ENCODE assay signal across 21 mouse cellular contexts in the genomic region with DNA sequence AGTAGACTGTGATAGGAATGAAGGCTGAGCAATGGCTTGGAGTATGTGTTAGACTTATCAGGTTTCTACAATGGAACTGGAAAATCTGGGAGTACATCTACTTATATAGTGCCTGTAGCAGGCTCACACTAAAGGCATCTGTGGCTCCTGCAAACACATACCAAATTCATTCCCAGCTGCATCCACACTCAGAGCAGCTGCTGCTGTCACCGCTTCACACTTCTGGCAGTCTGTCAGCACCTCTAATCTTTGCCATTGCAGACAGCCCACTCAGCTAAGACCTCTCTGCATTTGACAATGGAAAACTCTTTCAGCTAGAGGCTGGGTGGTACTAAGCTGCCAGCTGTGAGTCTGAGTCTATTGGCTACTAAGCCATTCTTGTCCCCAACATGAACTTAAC. TPM values are rescaled to one million over a fixed set of nuclear protein-coding genes. Genes with fewer than 3 reads are reported as not detected.
A peak's percentile ranks its signal among the peaks of the same experiment; 100 is the strongest.
DNase-seq lines count a peak whose midpoint lies in the region; ATAC-seq and TF ChIP-seq lines count a peak whose summit lies in the region.
"Had no signal": no experiment of that assay in that cellular context is flagged by ENCODE, and none has a peak within 500 bp of the region (broad histone marks: within the 10 kb centered on the region; RNA-seq: fewer than 3 reads in every experiment).

No protein-coding gene starts in this region.

- no peak overlapping the region for H3K27ac ChIP-seq in midbrain, embryonic 11.5 days (ENCODE audit: low read depth, low read length)
- no peak overlapping the region for H3K27ac ChIP-seq in midbrain, embryonic 15.5 days
- H3K27ac ChIP-seq in heart, embryonic 14.5 days (replicated peaks in 1 of 2; ENCODE audit: control insufficient read depth in 1 of 2, insufficient read depth in 1 of 2, low read depth in 2 of 2, low read length in 2 of 2) = 0 out of 4 replicates have a peak overlapping the region, but pooled peaks of 1 of the 2 experiments have one; percentile 28
- H3K27ac ChIP-seq in limb, embryonic 14.5 days (replicated peaks; ENCODE audit: low read depth, low read length) = no peak overlapping the region
- H3K27ac ChIP-seq: hindbrain, embryonic 15.5 days; limb, embryonic 12.5 days; stomach, postnatal 0 days had no signal

- H3K36me3 ChIP-seq in midbrain, embryonic 11.5 days (ENCODE audit: control insufficient read depth, insufficient read depth, low read length) = no peaks in the 10 kb centered on the region
- no peaks in the 10 kb centered on the region for H3K36me3 ChIP-seq in midbrain, embryonic 15.5 days (replicated peaks)
- H3K36me3 ChIP-seq in heart, embryonic 14.5 days (ENCODE audit: control insufficient read depth, insufficient read depth, low read length) = peaks cover 12% of the 10 kb centered on the region
- peaks cover 7% of the 10 kb centered on the region; the same call in 1 of the 2 replicates for H3K36me3 ChIP-seq in limb, embryonic 14.5 days (ENCODE audit: control insufficient read depth, insufficient read depth, low read length)

- TF ChIP-seq POLR2A in limb, embryonic 14.5 days (IDR thresholded peaks at IDR 0.05; ENCODE audit: borderline replicate concordance, extremely low read depth, insufficient read depth, insufficient read length) = no peak

- H3K4me3 ChIP-seq in midbrain, embryonic 11.5 days (ENCODE audit: low read depth, low read length) = no peak overlapping the region
- no peak overlapping the region for H3K4me3 ChIP-seq in midbrain, embryonic 15.5 days
- no peak overlapping the region for H3K4me3 ChIP-seq in heart, embryonic 14.5 days (ENCODE audit: control insufficient read depth in 1 of 2, insufficient read depth in 1 of 2, low read depth in 1 of 2, low read length in 2 of 2)
- H3K4me3 ChIP-seq in limb, embryonic 14.5 days (replicated peaks; ENCODE audit: low read length) = no peak overlapping the region
- H3K4me3 ChIP-seq: hindbrain, embryonic 15.5 days; limb, embryonic 12.5 days had no signal

- ATAC-seq in midbrain, embryonic 11.5 days (ENCODE audit: low FRiP score) = peak; percentile 72
- ATAC-seq in midbrain, embryonic 15.5 days (replicated peaks) = no peak
- ATAC-seq in heart, embryonic 14.5 days (ENCODE audit: insufficient number of reproducible peaks, insufficient read depth, low FRiP score, low read depth) = peak; percentile 88
- peak; percentile 83 for ATAC-seq in limb, embryonic 14.5 days (ENCODE audit: low FRiP score, low read depth)
- ATAC-seq: CD4-positive, CD25-positive, alpha-beta regulatory T cell, adult 4 months had no signal

- DNase-seq in gastrocnemius, postnatal 10 days = peak; percentile 10
- DNase-seq in gastrocnemius, postnatal 25 days = no peak
- peak; percentile 79 for DNase-seq in midbrain, embryonic 11.5 days (ENCODE audit: low spot score, missing footprints)
- peak; percentile 63 for DNase-seq in limb, embryonic 14.5 days (ENCODE audit: low spot score)
- no peak for DNase-seq in kidney, postnatal 25 days
- DNase-seq: cerebellum, adult 11 months; kidney, adult 18-20 months; kidney, postnatal 36 days; layer of hippocampus, postnatal 36 days; lung, adult 18-20 months; thymus, postnatal 36 days had no signal

- 30% methylated on average over 1 of the region's 1 CpGs for WGBS in midbrain, embryonic 11.5 days
- 36% methylated on average over 1 of the region's 1 CpGs for WGBS in midbrain, embryonic 15.5 days
- WGBS in heart, embryonic 14.5 days = 7% methylated on average over 1 of the region's 1 CpGs
- WGBS in limb, embryonic 14.5 days = 89% methylated on average over 1 of the region's 1 CpGs

- no peaks in the 10 kb centered on the region for H3K9me3 ChIP-seq in midbrain, embryonic 11.5 days (ENCODE audit: control insufficient read depth, low read length)
- no peaks in the 10 kb centered on the region for H3K9me3 ChIP-seq in midbrain, embryonic 15.5 days
- H3K9me3 ChIP-seq in heart, embryonic 14.5 days (ENCODE audit: control insufficient read depth, low read length) = no peaks in the 10 kb centered on the region
- no peaks in the 10 kb centered on the region for H3K9me3 ChIP-seq in limb, embryonic 14.5 days (ENCODE audit: control insufficient read depth, low read length)
- H3K9me3 ChIP-seq: hindbrain, embryonic 15.5 days; limb, embryonic 12.5 days had no signal

- H3K4me2 ChIP-seq in midbrain, embryonic 11.5 days = no peak overlapping the region
- H3K4me2 ChIP-seq in midbrain, embryonic 15.5 days = no peak overlapping the region
- no peak overlapping the region for H3K4me2 ChIP-seq in heart, embryonic 14.5 days (ENCODE audit: low read length)
- no peak overlapping the region for H3K4me2 ChIP-seq in limb, embryonic 14.5 days (replicated peaks; ENCODE audit: low read depth, low read length, severe bottlenecking)
- H3K4me2 ChIP-seq: hindbrain, embryonic 15.5 days; limb, embryonic 12.5 days had no signal

- no peaks in the 10 kb centered on the region for H3K27me3 ChIP-seq in midbrain, embryonic 11.5 days (ENCODE audit: control insufficient read depth, insufficient read depth, low read length)
- H3K27me3 ChIP-seq in midbrain, embryonic 15.5 days (replicated peaks) = no peaks in the 10 kb centered on the region
- H3K27me3 ChIP-seq in heart, embryonic 14.5 days (ENCODE audit: control insufficient read depth, insufficient read depth, low read length) = no peaks in the 10 kb centered on the region
- no peaks in the 10 kb centered on the region for H3K27me3 ChIP-seq in limb, embryonic 14.5 days (ENCODE audit: control insufficient read depth, insufficient read depth, low read length)
- H3K27me3 ChIP-seq: hindbrain, embryonic 15.5 days; limb, embryonic 12.5 days had no signal

- no peaks in the 10 kb centered on the region for H3K4me1 ChIP-seq in midbrain, embryonic 11.5 days (ENCODE audit: control insufficient read depth, insufficient read depth, low read length)
- no peaks in the 10 kb centered on the region for H3K4me1 ChIP-seq in midbrain, embryonic 15.5 days
- H3K4me1 ChIP-seq in heart, embryonic 14.5 days (ENCODE audit: control insufficient read depth in 2 of 2, insufficient read depth in 2 of 2, low read length in 2 of 2) = peaks cover 0 to 8% of the 10 kb centered on the region in 2 experiments; a peak in 2 of 4 replicates
- no peaks in the 10 kb centered on the region for H3K4me1 ChIP-seq in limb, embryonic 14.5 days (ENCODE audit: control insufficient read depth, insufficient read depth, low read length)
- H3K4me1 ChIP-seq: hindbrain, embryonic 15.5 days; limb, embryonic 12.5 days had no signal

- H3K9ac ChIP-seq in midbrain, embryonic 11.5 days (ENCODE audit: low read length) = no peak overlapping the region
- no peak overlapping the region for H3K9ac ChIP-seq in midbrain, embryonic 15.5 days
- no peak overlapping the region for H3K9ac ChIP-seq in heart, embryonic 14.5 days (ENCODE audit: low read length)
- H3K9ac ChIP-seq in limb, embryonic 14.5 days (ENCODE audit: low read depth, low read length, severe bottlenecking) = no peak overlapping the region
- H3K9ac ChIP-seq: hindbrain, embryonic 15.5 days; limb, embryonic 12.5 days had no signal

RNA-seq across cellular contexts. Expression of a gene that starts 24.3 kb away (rescaled TPM):
- 10 to 100 TPM; 12.1 to 14.1 TPM for total RNA-seq in gastrocnemius, postnatal 10 days (2021)
- total RNA-seq in gastrocnemius, postnatal 25 days (2021) = 10 to 100 TPM; 13.6 to 15.2 TPM
- 22.9 and 25.3 TPM in 2 replicates for polyA plus RNA-seq in midbrain, embryonic 11.5 days (2014; fragmentation: Nextera tagmentation; extraction: Ambion mirVana)
- polyA plus RNA-seq in midbrain, embryonic 15.5 days (2015; fragmentation: Nextera tagmentation; extraction: Ambion mirVana) = 11.9 and 13.1 TPM in 2 replicates
- polyA plus RNA-seq in heart, embryonic 14.5 days (2014; fragmentation: Nextera tagmentation; extraction: Ambion mirVana) = 16.4 and 16.5 TPM in 2 replicates
- polyA plus RNA-seq in limb, embryonic 14.5 days (2012; rRNA removed) = 7.7 and 12.3 TPM in 2 replicates
- polyA plus RNA-seq in limb, embryonic 14.5 days (2014; fragmentation: Nextera tagmentation; extraction: Ambion mirVana) = 17.6 and 18.8 TPM in 2 replicates

RNA-seq across cellular contexts. Expression of a gene that starts 36.1 kb away (rescaled TPM):
- not detected for total RNA-seq in gastrocnemius, postnatal 10 days (2021)
- not detected for total RNA-seq in gastrocnemius, postnatal 25 days (2021)
- polyA plus RNA-seq in midbrain, embryonic 11.5 days (2014; fragmentation: Nextera tagmentation; extraction: Ambion mirVana) = 0.47 and 0.87 TPM in 2 replicates
- 0.17 TPM in 1 of 2 replicates, not detected in the other for polyA plus RNA-seq in midbrain, embryonic 15.5 days (2015; fragmentation: Nextera tagmentation; extraction: Ambion mirVana)
- not detected in 2 replicates for polyA plus RNA-seq in heart, embryonic 14.5 days (2014; fragmentation: Nextera tagmentation; extraction: Ambion mirVana)
- polyA plus RNA-seq in limb, embryonic 14.5 days (2012; rRNA removed) = 0.59 and 0.87 TPM in 2 replicates
- polyA plus RNA-seq in limb, embryonic 14.5 days (2014; fragmentation: Nextera tagmentation; extraction: Ambion mirVana) = 0.10 and 0.51 TPM in 2 replicates
- total RNA-seq: adrenal gland, postnatal 4 days; gastrocnemius, postnatal 4 days; layer of hippocampus, postnatal 36 days had no signal
- polyA plus RNA-seq: CD4-positive, CD25-positive, alpha-beta regulatory T cell, adult 4 months; cortical plate, adult 2 months; limb, embryonic 12.5 days; neural tube, embryonic 11.5 days; stomach, postnatal 0 days had no signal

Comparison
In these comparisons a context has a peak if more than half of its experiments do, and no peak if none do; other contexts are left out.
1. DNase-seq: peak in gastrocnemius, postnatal 10 days (single experiment), midbrain, embryonic 11.5 days (single experiment) and limb, embryonic 14.5 days (single experiment); none in gastrocnemius, postnatal 25 days (single experiment) and kidney, postnatal 25 days (0 of 2).